Mouse (Mus musculus): ENCODE data around the gene Klhdc3. TPM values are rescaled to one million over a fixed set of nuclear protein-coding genes. Genes with fewer than 3 reads are reported as not detected.

The Klhdc3 gene
- polyA plus RNA-seq, 1 experiment from 2014 or later, result 111 TPM

- no peak overlapping the region for H3K4me3 ChIP-seq (ENCODE audit: low read length)
- no peak overlapping the region for H3K9ac ChIP-seq (ENCODE audit: low read depth, low read length)
- no peaks in the 10 kb centered on the region for H3K4me1 ChIP-seq (ENCODE audit: control insufficient read depth, insufficient read depth, low read length)
- no peak overlapping the region for H3K4me2 ChIP-seq (ENCODE audit: low read depth, low read length)
- no peaks in the 10 kb centered on the region for H3K9me3 ChIP-seq (ENCODE audit: control insufficient read depth, low read length)
- H3K27ac ChIP-seq (ENCODE audit: low read length), result no peak overlapping the region
- no peaks in the 10 kb centered on the region for H3K27me3 ChIP-seq (replicated peaks; ENCODE audit: control insufficient read depth, insufficient read depth, low read length)
- no peak for ATAC-seq
- H3K36me3 ChIP-seq (ENCODE audit: control insufficient read depth, insufficient read depth, low read length), result peaks cover 9% of the 10 kb centered on the region; the same call in 1 of the 2 replicates
- 87% methylated on average over 12 of the region's 12 CpGs for WGBS
Measured at GRCm38 (mm10) chr17:46690665-46691064, 10.0 kb upstream of the Klhdc3 start.

GRCm38 (mm10) chr17:46685913-46686312, 5.2 kb upstream of the Klhdc3 start:
- Histone ChIP-seq H3K4me3 (ENCODE audit: low read length) (no peak overlapping the region), H3K27ac (ENCODE audit: low read length) (no peak overlapping the region), H3K36me3 (ENCODE audit: control insufficient read depth, insufficient read depth, low read length) (peaks cover 31% of the 10 kb centered on the region; the same call in 1 of the 2 replicates), H3K27me3 (replicated peaks; ENCODE audit: control insufficient read depth, insufficient read depth, low read length) (no peaks in the 10 kb centered on the region), H3K9me3 (ENCODE audit: control insufficient read depth, low read length) (no peaks in the 10 kb centered on the region), H3K4me2 (ENCODE audit: low read depth, low read length) (no peak overlapping the region), H3K4me1 (ENCODE audit: control insufficient read depth, insufficient read depth, low read length) (peaks cover 8% of the 10 kb centered on the region), H3K9ac (ENCODE audit: low read depth, low read length) (no peak overlapping the region)
- WGBS, result 89% methylated on average over 6 of the region's 6 CpGs
- ATAC-seq, result no peak

- no peak overlapping the region for H3K4me3 ChIP-seq (ENCODE audit: low read length)
- H3K4me1 ChIP-seq (ENCODE audit: control insufficient read depth, insufficient read depth, low read length), result peaks cover 26% of the 10 kb centered on the region
- no peak for ATAC-seq
- H3K9ac ChIP-seq (ENCODE audit: low read depth, low read length), result no peak overlapping the region
- H3K27me3 ChIP-seq (replicated peaks; ENCODE audit: control insufficient read depth, insufficient read depth, low read length), result no peaks in the 10 kb centered on the region
- H3K27ac ChIP-seq (ENCODE audit: low read length), result no peak overlapping the region
- no peak overlapping the region for H3K4me2 ChIP-seq (ENCODE audit: low read depth, low read length)
- no peaks in the 10 kb centered on the region for H3K9me3 ChIP-seq (ENCODE audit: control insufficient read depth, low read length)
- peaks cover 31% of the 10 kb centered on the region; the same call in 1 of the 2 replicates for H3K36me3 ChIP-seq (ENCODE audit: control insufficient read depth, insufficient read depth, low read length)
- 83% methylated on average over 16 of the region's 16 CpGs for WGBS
Measured at GRCm38 (mm10) chr17:46682654-46683389, 2.1 kb upstream of the Klhdc3 start.

GRCm38 (mm10) chr17:46681466-46682118, 878 bp upstream of the Klhdc3 start:
- Histone ChIP-seq H3K4me3 (ENCODE audit: low read length) (peak overlapping the region; percentile 74), H3K9ac (ENCODE audit: low read depth, low read length) (peak overlapping the region; percentile 75), H3K36me3 (ENCODE audit: control insufficient read depth, insufficient read depth, low read length) (peaks cover 32% of the 10 kb centered on the region), H3K4me1 (ENCODE audit: control insufficient read depth, insufficient read depth, low read length) (peaks cover 26% of the 10 kb centered on the region), H3K9me3 (ENCODE audit: control insufficient read depth, low read length) (no peaks in the 10 kb centered on the region), H3K27ac (ENCODE audit: low read length) (peak overlapping the region; percentile 27; the same call in 1 of the 2 replicates), H3K4me2 (ENCODE audit: low read depth, low read length) (peak overlapping the region; percentile 89), H3K27me3 (replicated peaks; ENCODE audit: control insufficient read depth, insufficient read depth, low read length) (no peaks in the 10 kb centered on the region)
- 21% methylated on average over 12 of the region's 12 CpGs for WGBS
- ATAC-seq, result no peak

- peaks cover 27% of the 10 kb centered on the region for H3K4me1 ChIP-seq (ENCODE audit: control insufficient read depth, insufficient read depth, low read length)
- WGBS, result under 1% methylated on average over 34 of the region's 34 CpGs
- no peaks in the 10 kb centered on the region for H3K9me3 ChIP-seq (ENCODE audit: control insufficient read depth, low read length)
- no peak; the same call in 1 of the 2 replicates for ATAC-seq
- peak overlapping the region; percentile 92 for H3K27ac ChIP-seq (ENCODE audit: low read length)
- H3K9ac ChIP-seq (ENCODE audit: low read depth, low read length), result peak overlapping the region; percentile 79
- H3K27me3 ChIP-seq (replicated peaks; ENCODE audit: control insufficient read depth, insufficient read depth, low read length), result no peaks in the 10 kb centered on the region
- peak overlapping the region; percentile 74 for H3K4me2 ChIP-seq (ENCODE audit: low read depth, low read length)
- peak overlapping the region; percentile 74 for H3K4me3 ChIP-seq (ENCODE audit: low read length)
- peaks cover 24% of the 10 kb centered on the region for H3K36me3 ChIP-seq (ENCODE audit: control insufficient read depth, insufficient read depth, low read length)
Measured at GRCm38 (mm10) chr17:46679843-46680759, 613 bp downstream of the Klhdc3 start.

- H3K4me1 ChIP-seq (ENCODE audit: control insufficient read depth, insufficient read depth, low read length), result peaks cover 34% of the 10 kb centered on the region
- H3K36me3 ChIP-seq (ENCODE audit: control insufficient read depth, insufficient read depth, low read length), result peaks cover 13% of the 10 kb centered on the region; the same call in 1 of the 2 replicates
- no peaks in the 10 kb centered on the region for H3K9me3 ChIP-seq (ENCODE audit: control insufficient read depth, low read length)
- H3K27me3 ChIP-seq (replicated peaks; ENCODE audit: control insufficient read depth, insufficient read depth, low read length), result no peaks in the 10 kb centered on the region
- no peak for ATAC-seq
- H3K27ac ChIP-seq (ENCODE audit: low read length), result peak overlapping the region; percentile 23; the same call in 1 of the 2 replicates
- 49% methylated on average over 9 of the region's 9 CpGs for WGBS
- peak overlapping the region; percentile 74 for H3K4me2 ChIP-seq (ENCODE audit: low read depth, low read length)
- peak overlapping the region; percentile 79 for H3K9ac ChIP-seq (ENCODE audit: low read depth, low read length)
- peak overlapping the region; percentile 74 for H3K4me3 ChIP-seq (ENCODE audit: low read length)
Measured at GRCm38 (mm10) chr17:46678911-46679310, 1.8 kb downstream of the Klhdc3 start.

- peaks cover 34% of the 10 kb centered on the region for H3K4me1 ChIP-seq (ENCODE audit: control insufficient read depth, insufficient read depth, low read length)
- ATAC-seq, result no peak
- no peaks in the 10 kb centered on the region for H3K27me3 ChIP-seq (replicated peaks; ENCODE audit: control insufficient read depth, insufficient read depth, low read length)
- peak within 1 kb of the TSS; percentile 79 for H3K9ac ChIP-seq (ENCODE audit: low read depth, low read length)
- H3K4me3 ChIP-seq (ENCODE audit: low read length), result peak within 1 kb of the TSS; percentile 74
- H3K4me2 ChIP-seq (ENCODE audit: low read depth, low read length), result peak within 1 kb of the TSS; percentile 74
- H3K9me3 ChIP-seq (ENCODE audit: control insufficient read depth, low read length), result no peaks in the 10 kb centered on the region
- H3K27ac ChIP-seq (ENCODE audit: low read length), result peak within 1 kb of the TSS; percentile 23; the same call in 1 of the 2 replicates
- 82% methylated on average over 9 of the region's 9 CpGs for WGBS
- peaks cover 10% of the 10 kb centered on the region; the same call in 1 of the 2 replicates for H3K36me3 ChIP-seq (ENCODE audit: control insufficient read depth, insufficient read depth, low read length)
Measured at GRCm38 (mm10) chr17:46678416-46678815, 2.3 kb downstream of the Klhdc3 start, which contains the start of gene Mea1. TSS of gene Mea1 (plus strand) at chr17:46678793.

- H3K4me1 ChIP-seq (ENCODE audit: control insufficient read depth, insufficient read depth, low read length), result peaks cover 25% of the 10 kb centered on the region
- H3K9ac ChIP-seq (ENCODE audit: low read depth, low read length), result peak overlapping the region; percentile 87
- peak overlapping the region; percentile 89 for H3K27ac ChIP-seq (ENCODE audit: low read length)
- H3K9me3 ChIP-seq (ENCODE audit: control insufficient read depth, low read length), result no peaks in the 10 kb centered on the region
- peak; percentile 43 for ATAC-seq
- H3K36me3 ChIP-seq (ENCODE audit: control insufficient read depth, insufficient read depth, low read length), result peaks cover 10% of the 10 kb centered on the region
- no peaks in the 10 kb centered on the region for H3K27me3 ChIP-seq (replicated peaks; ENCODE audit: control insufficient read depth, insufficient read depth, low read length)
- H3K4me3 ChIP-seq (ENCODE audit: low read length), result peak overlapping the region; percentile 84
- H3K4me2 ChIP-seq (ENCODE audit: low read depth, low read length), result peak overlapping the region; percentile 69
- WGBS, result 17% methylated on average over 15 of the region's 15 CpGs
Measured at GRCm38 (mm10) chr17:46674530-46675283, 6.0 kb downstream of the Klhdc3 start.

All from intestine, embryonic 16.5 days (tissue).